Mouse (Mus musculus) fat pad, adult 2 months (tissue): ENCODE data around the gene Med9.
A peak's percentile ranks its signal among the peaks of the same experiment; 100 is the strongest.
"Not testable (repeated sequence)": the region's sequence is repeated elsewhere in the genome, so short reads cannot be mapped to it uniquely, and the experiment has no call there.

Source experiments
- DNase-seq: peaks from one replicate; pipeline ENCODE4 v3.0.0-alpha.2; 2011; ENCODE audit warnings: low read depth, low spot score; ENCODE audit errors: extremely low read depth

The Med9 gene

DNA sequence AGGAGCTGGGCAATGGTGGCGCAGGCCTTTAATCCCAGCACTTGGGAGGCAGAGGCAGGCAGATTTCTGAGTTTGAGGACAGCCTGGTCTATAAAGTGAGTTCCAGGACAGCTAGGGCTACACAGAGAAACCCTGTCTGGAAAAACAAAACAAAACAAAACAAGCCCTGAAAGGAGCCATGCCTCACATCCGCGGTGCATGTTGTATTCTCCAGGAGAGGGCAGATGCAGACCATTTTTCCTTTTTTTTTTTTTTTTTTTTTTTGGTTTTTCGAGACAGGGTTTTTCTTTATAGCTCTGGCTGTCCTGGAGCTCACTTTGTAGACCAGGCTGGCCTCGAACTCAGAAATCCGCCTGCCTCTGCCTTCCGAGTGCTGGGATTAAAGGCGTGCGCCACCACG, 3.2 kb upstream of the Med9 start:
- not testable (repeated sequence) for DNase-seq

DNA sequence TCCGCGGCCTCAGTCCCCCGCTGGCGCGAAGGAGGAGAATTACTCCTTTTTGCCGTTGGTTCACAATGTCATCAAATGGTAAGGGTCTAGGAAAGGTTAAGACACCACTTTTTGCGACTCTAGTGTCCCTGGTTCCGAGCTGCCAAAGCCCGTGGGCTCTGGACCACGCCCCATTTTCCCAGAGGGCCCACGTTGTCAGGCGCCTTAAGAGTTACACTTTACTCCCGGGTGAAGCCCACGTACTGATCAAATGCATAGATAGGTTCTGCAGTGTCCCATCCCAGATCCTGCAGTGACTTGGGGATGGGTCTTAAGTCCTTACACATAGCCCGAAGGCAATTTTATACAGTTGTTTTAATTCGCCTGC, 378 bp downstream of the Med9 start:
- DNase-seq, result no peak

DNA sequence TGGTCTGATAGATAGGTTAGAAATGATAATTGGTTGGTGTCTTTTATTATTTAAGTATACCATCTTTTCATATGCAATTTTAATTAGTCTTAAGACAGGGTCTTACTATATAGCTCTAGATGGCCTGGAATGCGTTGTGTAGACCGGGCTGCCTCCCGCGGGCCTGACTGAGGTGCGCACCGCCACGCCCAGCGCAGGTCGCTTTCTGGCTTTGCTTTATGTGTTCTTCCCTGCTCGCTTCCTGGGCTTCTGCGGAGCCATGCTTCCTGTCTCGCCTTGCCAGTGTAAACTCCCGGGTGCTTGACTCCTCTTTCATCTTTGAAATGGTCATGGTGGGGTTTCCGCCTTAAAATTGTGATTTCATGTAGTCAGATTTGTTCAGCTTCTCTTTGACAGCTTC, 4.9 kb downstream of the Med9 start:
- DNase-seq, result no peak

DNA sequence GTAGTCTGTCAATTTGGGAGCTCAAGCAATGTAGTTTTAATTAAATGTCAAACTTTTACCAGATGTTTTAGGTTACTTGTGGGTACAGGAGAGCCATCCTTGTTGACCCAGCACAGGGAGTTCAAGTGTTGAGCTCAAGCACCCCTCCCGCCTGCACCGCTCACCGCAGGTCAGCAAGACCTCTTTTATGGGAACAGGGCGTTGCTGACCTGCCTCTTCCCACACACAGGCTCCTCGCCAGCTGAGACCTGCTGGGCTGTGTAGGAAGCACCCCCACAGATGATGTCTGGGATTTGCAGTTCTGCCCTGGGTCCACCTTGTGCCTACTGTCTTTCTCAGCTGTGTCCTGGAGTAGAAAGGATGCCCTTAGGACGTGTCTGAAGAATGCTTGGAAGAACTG, 8.7 kb downstream of the Med9 start:
- DNase-seq, result no peak

DNA sequence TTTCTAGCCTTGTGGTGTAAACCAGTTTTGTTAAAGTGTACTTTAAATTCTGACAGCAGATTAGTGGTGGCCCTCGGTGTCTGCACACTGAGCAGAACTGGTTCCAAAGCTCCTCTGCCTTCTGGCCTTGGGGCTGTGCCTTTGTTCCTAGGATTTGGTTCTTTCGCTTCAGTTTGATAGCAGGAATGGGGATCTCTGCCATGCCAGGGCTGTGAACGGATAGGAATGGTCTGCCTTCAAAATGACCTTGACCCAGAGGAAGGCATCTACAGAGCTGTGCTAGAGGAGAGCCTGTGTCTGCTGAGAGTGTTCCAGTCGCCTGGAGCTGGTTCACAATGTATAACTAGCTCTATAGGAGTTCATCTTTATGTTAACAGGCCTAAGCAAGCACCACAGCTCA, 11.4 kb downstream of the Med9 start:
- DNase-seq, result no peak

DNA sequence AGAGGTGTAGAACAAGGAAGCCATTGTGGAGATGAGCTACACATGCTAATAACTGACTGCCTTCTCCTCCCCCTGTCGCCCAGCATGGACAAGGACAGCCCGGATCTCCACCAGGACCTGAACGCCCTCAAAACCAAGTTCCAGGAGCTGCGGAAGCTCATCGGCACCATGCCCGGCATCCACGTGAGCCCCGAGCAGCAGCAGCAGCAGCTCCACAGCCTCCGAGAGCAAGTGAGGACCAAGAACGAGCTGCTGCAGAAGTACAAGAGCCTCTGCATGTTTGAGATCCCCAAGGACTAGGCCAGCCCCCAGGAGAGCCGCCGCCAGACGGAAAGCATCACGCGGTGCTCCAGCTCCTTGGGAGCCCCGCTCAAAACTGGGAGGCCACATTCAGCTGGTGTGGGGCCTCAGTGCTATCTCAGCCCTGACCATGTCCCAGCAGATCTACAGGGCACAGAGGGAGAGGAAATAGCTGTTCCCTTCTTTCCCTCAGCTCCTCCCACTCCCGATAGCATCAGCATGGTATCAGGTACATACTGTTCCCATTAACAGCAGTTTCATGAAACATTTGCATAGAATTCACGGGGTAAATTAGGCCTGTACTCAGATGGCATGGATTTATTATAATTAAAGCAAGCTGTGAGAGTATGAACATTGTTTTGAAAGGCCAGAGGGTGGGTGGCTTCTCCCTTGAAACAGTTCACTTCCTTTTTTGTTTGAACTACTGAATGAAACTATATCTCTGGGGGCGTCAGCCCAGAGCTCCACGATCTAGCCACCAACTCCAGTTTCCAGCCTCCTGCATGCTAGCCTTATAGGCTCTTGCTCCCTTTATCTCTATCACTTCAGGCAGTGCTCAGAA, 12.7 kb downstream of the Med9 start:
- DNase-seq, result no peak

DNA sequence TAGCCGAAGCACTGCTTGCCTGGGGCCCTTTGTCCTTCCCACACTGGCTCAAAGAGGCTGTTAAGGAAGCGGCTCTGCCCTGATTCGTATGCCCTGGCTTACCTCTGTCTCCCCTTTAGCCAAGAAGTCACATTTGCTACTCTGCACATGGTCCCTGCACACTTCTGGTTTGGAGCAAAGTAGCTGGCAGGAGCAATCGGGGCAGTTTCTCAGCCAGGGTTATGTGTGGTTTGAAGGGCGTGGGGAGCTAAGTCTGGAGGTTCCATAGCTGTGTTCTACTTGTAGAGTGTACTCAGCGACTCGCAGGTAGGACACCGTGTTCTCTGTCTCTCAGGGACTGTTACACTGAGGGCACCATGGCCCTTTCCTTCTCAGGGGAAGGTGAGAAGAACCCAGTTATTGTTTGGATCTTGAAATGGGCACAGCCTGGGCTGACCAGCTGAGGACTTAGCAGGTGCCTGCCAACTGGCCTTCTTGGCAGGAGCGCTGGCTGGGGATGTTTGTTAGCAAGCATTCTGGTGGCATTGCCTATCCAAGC, 13.4 kb downstream of the Med9 start:
- DNase-seq, result no peak

GRCm38 (mm10) chr11:59962590-59962989, 14.6 kb downstream of the Med9 start:
- no peak for DNase-seq

- DNase-seq, result no peak
Measured at GRCm38 (mm10) chr11:59963364-59964162, 15.6 kb downstream of the Med9 start.

- DNase-seq, result no peak
Measured at GRCm38 (mm10) chr11:59964163-59964758, 16.3 kb downstream of the Med9 start.

DNA sequence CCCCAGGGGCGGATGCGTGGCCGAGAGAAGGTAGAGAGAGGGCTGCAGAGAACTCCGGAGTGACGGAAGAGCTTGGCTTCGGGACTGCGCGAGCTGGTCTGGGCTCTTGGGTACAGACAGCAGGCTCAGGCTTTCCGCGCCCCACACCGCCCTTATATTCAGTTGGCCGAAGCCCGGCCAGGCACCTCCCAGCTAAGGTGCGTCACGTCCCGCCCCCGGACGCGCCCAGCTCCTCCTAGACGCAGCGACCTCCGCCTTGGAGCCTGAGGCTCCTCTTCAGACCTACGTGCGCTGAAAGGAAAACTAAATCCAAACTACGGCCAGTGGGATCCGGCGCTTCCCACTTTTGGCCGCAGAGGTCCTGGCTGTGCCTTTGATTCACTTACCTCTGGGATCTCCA, 16.8 kb downstream of the Med9 start, which contains the start of gene Rasd1:
TSS of gene Rasd1 (minus strand) at position 127 of the 400 bp plus-strand sequence.
- peak; percentile 42 for DNase-seq

DNA sequence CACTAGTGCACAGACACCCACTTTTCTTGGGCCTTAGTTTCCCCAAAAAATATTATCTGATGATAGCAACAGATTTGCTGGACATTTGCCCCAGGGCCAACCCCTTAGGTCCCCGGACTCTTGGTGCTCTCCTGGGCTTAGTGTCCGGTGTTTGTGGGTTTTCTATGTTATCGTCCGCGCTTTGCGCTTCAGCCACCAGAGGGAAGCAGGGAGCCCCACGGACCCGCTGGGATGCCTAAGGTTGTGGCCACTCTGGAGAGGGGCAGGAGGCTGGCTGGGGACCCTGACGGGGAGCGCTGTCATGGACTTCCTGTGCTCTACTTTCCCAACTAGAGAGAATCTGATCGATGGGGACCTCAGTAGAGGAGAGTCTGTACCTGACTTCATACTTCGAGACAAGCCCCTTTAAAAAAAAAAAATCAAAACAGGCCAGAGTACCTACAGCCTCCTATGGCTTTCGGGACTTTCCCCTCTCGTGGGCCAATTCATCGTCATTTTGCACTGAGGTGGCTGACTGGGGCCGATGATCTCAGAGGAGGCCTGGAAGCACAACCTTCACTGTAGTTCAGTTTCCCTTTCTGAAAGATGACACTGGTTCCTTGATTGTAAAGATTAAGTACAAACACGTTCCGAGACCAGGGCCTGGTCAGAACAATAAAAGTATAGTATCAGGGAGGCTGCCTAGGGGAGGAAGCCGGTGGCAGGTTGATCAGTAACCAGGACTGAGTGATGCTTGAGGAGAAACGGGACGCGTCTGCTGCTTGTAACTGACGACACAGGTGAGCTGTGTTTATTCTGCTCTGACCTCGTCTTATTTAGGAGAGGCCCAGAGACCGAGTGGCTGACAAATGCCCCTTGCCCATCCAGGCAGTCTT, 17.5 kb downstream of the Med9 start:
- DNase-seq, result no peak

GRCm38 (mm10) chr11:59966102-59966483, 18.1 kb downstream of the Med9 start:
- DNase-seq, result no peak

DNA sequence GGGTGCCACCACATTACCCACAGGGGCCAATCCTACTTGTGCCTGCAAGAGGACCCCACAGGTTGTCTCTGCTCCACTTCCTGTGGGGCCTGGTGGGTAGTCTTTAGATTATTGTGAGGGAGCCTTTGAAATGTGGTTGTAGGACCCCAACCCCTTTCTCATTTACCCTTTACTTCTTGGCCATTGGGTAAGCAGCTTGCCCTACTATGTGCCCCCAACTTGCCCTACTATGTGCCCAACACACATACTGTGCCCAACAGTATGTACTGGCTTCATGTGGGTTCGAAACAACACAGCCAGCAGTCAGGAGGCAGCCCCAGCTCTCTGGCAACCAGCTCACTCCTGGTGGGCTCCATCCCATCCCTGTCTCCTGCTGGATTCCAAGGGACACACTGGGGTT, 19.8 kb downstream of the Med9 start:
- no peak for DNase-seq

- DNase-seq, result no peak
Measured at GRCm38 (mm10) chr11:59970780-59971179, 22.8 kb downstream of the Med9 start.

DNA sequence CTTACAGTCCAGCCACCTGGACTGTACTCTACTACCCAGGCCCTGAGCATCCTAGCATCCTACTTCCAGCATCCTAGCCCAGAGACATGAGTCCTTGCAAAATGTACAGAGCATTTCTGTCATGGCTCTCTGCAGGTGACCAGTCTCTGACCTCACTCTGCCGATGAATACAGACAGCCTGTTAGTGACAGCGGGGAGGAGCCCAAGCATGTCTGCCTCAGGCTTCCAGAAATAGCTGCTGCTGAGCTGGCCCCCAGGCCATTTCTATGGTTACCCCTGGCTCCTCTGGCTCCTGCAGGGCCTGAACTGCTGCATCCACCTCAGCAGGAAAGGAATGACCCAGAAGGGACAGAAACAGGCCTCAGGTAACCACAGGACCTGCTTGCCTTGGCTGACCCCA, 23.7 kb downstream of the Med9 start:
- DNase-seq, result no peak

- DNase-seq, result no peak
Measured at GRCm38 (mm10) chr11:59973389-59973788, 25.4 kb downstream of the Med9 start.

DNA sequence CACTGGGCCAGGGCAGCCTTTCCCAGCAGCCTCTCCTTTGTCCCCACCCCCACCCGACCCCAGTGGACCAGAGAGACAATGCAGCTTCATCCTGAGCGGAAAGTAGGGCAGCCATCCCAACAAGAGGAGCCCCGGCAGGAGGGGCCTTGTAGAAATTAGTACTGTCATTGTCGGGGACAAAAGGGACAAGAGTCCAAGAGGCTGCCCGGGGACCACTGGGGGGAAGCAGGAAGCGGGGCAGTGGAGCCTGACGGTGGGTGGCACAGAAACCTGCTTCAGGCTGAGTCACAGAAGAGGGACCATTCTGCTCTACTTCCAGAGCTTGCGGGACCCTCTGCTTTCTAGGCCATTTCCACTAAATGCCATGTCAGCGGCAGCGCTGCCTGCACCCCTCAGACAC, 27.2 kb downstream of the Med9 start:
- no peak for DNase-seq

- DNase-seq, result no peak
Measured at GRCm38 (mm10) chr11:59977831-59978230, 29.8 kb downstream of the Med9 start.

DNA sequence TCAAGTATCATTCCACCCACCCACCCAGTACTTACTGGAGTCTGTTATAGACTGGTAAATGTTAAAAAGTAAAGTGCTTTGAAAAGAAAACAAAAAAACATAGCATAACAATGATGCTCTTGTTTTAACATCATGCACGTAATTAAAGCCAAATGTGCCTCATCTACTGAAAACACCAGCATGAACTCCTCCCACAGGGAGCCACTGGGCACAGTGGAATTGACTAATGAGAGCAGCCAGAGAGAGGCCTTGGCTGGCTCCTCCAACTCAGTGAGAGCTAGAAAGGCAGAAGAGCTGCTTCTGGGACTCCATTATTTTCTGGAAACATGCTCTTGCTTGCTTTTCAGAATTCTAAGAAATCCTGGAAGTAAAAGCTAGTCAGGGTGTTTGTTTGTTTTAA, 41.4 kb downstream of the Med9 start:
- no peak for DNase-seq

GRCm38 (mm10) chr11:59991365-59991764, 43.4 kb downstream of the Med9 start:
- DNase-seq, result no peak
